Mouse (Mus musculus): ENCODE results near the gene Cldn10.

DNA sequence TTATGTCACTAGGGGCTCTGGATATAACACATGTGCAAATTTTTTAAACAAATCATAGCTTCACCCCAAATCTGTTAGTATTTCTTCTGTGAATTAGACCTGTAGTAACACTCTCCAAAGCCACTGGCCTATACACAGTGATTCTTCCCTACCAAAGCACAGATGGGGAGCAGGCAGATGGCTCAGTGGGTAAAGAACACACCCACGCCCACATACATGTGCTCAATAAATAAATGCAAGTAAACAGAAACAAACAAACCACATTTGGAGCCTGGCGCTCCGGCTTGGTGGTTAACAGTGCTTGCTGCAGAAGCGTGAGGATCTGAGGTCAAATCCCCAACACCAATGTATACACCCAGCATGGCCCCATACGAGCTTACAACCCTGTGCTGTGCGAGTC lies 123.8 kb downstream of the Cldn10 start:
- TF ChIP-seq POLR2A (IDR thresholded peaks at IDR 0.05; ENCODE audit: control insufficient read depth, extremely low read depth, insufficient read depth, low read length, poor library complexity) (no peak), CTCF (IDR thresholded peaks at IDR 0.05; ENCODE audit: borderline replicate concordance, control insufficient read depth, extremely low read depth, insufficient read depth, low read length, poor library complexity) (no peak)
